Mouse (Mus musculus) hindbrain, embryonic 15.5 days (tissue): Measurements from ENCODE around the gene Ttc28. TPM values are rescaled to one million over a fixed set of nuclear protein-coding genes. Genes with fewer than 3 reads are reported as not detected.
"Not testable (repeated sequence)": the region's sequence is repeated elsewhere in the genome, so short reads cannot be mapped to it uniquely, and the experiment has no call there.

Experiments used
- ATAC-seq: fragments of 200-750 bp; cut with Nextera tagmentation; 2 replicates; pipeline ENCODE4 v1.8.0; 2017; ENCODE audit warnings: low read depth, moderate number of reproducible peaks, moderate TSS enrichment; ENCODE audit not compliant: low FRiP score
- H3K27ac ChIP-seq: fragments of 300-500 bp; sonication (generic); replicated peaks from 2 replicates; pipeline ENCODE4 v1.5.1; 2015; ENCODE audit warnings: mild to moderate bottlenecking, inconsistent platforms
- H3K27me3 ChIP-seq: fragments of 300-500 bp; sonication (generic); 2 replicates; pipeline ENCODE4 v1.6.1; 2015; ENCODE audit warnings: control low read depth, inconsistent platforms
- H3K36me3 ChIP-seq: fragments of 300-500 bp; sonication (generic); 2 replicates; pipeline ENCODE4 v1.6.1; 2015; ENCODE audit warnings: control low read depth, inconsistent platforms
- H3K4me1 ChIP-seq: fragments of 300-500 bp; sonication (generic); replicated peaks from 2 replicates; pipeline ENCODE4 v1.6.1; 2015; ENCODE audit warnings: control low read depth, inconsistent platforms
- H3K4me2 ChIP-seq: fragments of 300-500 bp; sonication (generic); 2 replicates; pipeline ENCODE4 v1.6.1; 2015; ENCODE audit warnings: moderate library complexity, mild to moderate bottlenecking, inconsistent platforms
- H3K4me3 ChIP-seq: fragments of 300-500 bp; sonication (generic); 2 replicates; pipeline ENCODE4 v1.5.1; 2015; ENCODE audit warnings: mild to moderate bottlenecking, inconsistent platforms
- H3K9ac ChIP-seq: fragments of 300-500 bp; sonication (generic); 2 replicates; pipeline ENCODE4 v1.6.1; 2015; ENCODE audit warnings: inconsistent platforms
- H3K9me3 ChIP-seq: fragments of 300-500 bp; sonication (generic); 2 replicates; pipeline ENCODE4 v1.6.1; 2016; ENCODE audit warnings: control low read depth, inconsistent platforms
- WGBS: fragments of 180-500 bp; shearing (Covaris S2); methylation state at CpG from one replicate; pipeline ENCODE4 v1.1.7; 2015; 5-methylcytosine and 5-hydroxymethylcytosine counted together
- polyA plus RNA-seq: library from polyadenylated mRNA; unstranded; fragments of >200 nt; fragmentation: Nextera tagmentation; extraction: Ambion mirVana; gene quantifications from 2 replicates; pipeline ENCODE4 v1.2.1, GENCODE M21; 2015

Gene Ttc28
- 19.1 and 20.5 TPM in 2 replicates for polyA plus RNA-seq

GRCm38 (mm10) chr5:110879584-110880374 is at the start of gene Ttc28:
TSS of gene Ttc28 (plus strand) at chr5:110879803.
- H3K27ac ChIP-seq = peak within 1 kb of the TSS; percentile 88
- peak; percentile 91 for ATAC-seq
- H3K9ac ChIP-seq = peak within 1 kb of the TSS; percentile 89
- peaks cover 14% of the 10 kb centered on the region for H3K4me1 ChIP-seq
- H3K4me2 ChIP-seq = peak within 1 kb of the TSS; percentile 83
- H3K36me3 ChIP-seq = no peaks in the 10 kb centered on the region
- no peaks in the 10 kb centered on the region for H3K27me3 ChIP-seq
- no peaks in the 10 kb centered on the region for H3K9me3 ChIP-seq
- WGBS = under 1% methylated on average over 80 of the region's 101 CpGs
- H3K4me3 ChIP-seq = peak within 1 kb of the TSS; percentile 85

- Histone ChIP-seq H3K4me3 (no peak overlapping the region), H3K9ac (no peak overlapping the region), H3K27me3 (no peaks in the 10 kb centered on the region), H3K27ac (no peak overlapping the region), H3K36me3 (no peaks in the 10 kb centered on the region), H3K4me1 (no peaks in the 10 kb centered on the region), H3K4me2 (no peak overlapping the region), H3K9me3 (no peaks in the 10 kb centered on the region)
- no peak for ATAC-seq
- 94% methylated on average over 5 of the region's 5 CpGs for WGBS
Measured at GRCm38 (mm10) chr5:110831036-110831720, 48.4 kb upstream of the Ttc28 start.

GRCm38 (mm10) chr5:110835959-110836358 is 43.6 kb upstream of the Ttc28 start:
- WGBS = 19% methylated on average over 3 of the region's 3 CpGs
- Histone ChIP-seq H3K9me3 (no peaks in the 10 kb centered on the region), H3K27me3 (no peaks in the 10 kb centered on the region), H3K4me3 (no peak overlapping the region), H3K9ac (no peak overlapping the region), H3K4me1 (peaks cover 13% of the 10 kb centered on the region), H3K4me2 (no peak overlapping the region), H3K27ac (no peak overlapping the region), H3K36me3 (no peaks in the 10 kb centered on the region)
- ATAC-seq = no peak

GRCm38 (mm10) chr5:110838016-110838415 is 41.6 kb upstream of the Ttc28 start:
- not testable (repeated sequence) for H3K9me3 ChIP-seq, H3K36me3 ChIP-seq, H3K9ac ChIP-seq, H3K4me2 ChIP-seq, H3K4me3 ChIP-seq, ATAC-seq, H3K27me3 ChIP-seq, H3K27ac ChIP-seq
- 90% methylated on average over 5 of the region's 5 CpGs for WGBS
- peaks cover 13% of the 10 kb centered on the region for H3K4me1 ChIP-seq

GRCm38 (mm10) chr5:110839038-110839677 is 40.4 kb upstream of the Ttc28 start:
- Histone ChIP-seq H3K27ac (peak overlapping the region; percentile 78), H3K9me3 (no peaks in the 10 kb centered on the region), H3K27me3 (no peaks in the 10 kb centered on the region), H3K9ac (peak overlapping the region; percentile 65), H3K4me2 (peak overlapping the region; percentile 84), H3K36me3 (no peaks in the 10 kb centered on the region), H3K4me1 (peaks cover 13% of the 10 kb centered on the region), H3K4me3 (peak overlapping the region; percentile 88)
- 7% methylated on average over 28 of the region's 28 CpGs for WGBS
- ATAC-seq = peak; percentile 86

GRCm38 (mm10) chr5:110839678-110840365 is 39.8 kb upstream of the Ttc28 start, which contains the start of the genes Hscb and Chek2:
TSS of gene Hscb (minus strand) at chr5:110839777.
TSS of gene Chek2 (plus strand) at chr5:110839979.
- Histone ChIP-seq H3K4me1 (peaks cover 13% of the 10 kb centered on the region), H3K9ac (peak within 1 kb of the TSS; percentile 65), H3K27ac (peak within 1 kb of the TSS; percentile 78), H3K36me3 (no peaks in the 10 kb centered on the region), H3K4me2 (peak within 1 kb of the TSS; percentile 87), H3K9me3 (no peaks in the 10 kb centered on the region), H3K27me3 (no peaks in the 10 kb centered on the region), H3K4me3 (peak within 1 kb of the TSS; percentile 88)
- WGBS = under 1% methylated on average over 41 of the region's 41 CpGs
- ATAC-seq = peak; percentile 99

GRCm38 (mm10) chr5:110840465-110840864 is 39.1 kb upstream of the Ttc28 start:
- H3K9ac ChIP-seq = peak overlapping the region; percentile 34; the same call in 1 of the 2 replicates
- H3K27me3 ChIP-seq = no peaks in the 10 kb centered on the region
- peak overlapping the region; percentile 10; the same call in 1 of the 2 replicates for H3K27ac ChIP-seq
- H3K36me3 ChIP-seq = no peaks in the 10 kb centered on the region
- peaks cover 13% of the 10 kb centered on the region for H3K4me1 ChIP-seq
- no peaks in the 10 kb centered on the region for H3K9me3 ChIP-seq
- WGBS = 7% methylated on average over 4 of the region's 4 CpGs
- ATAC-seq = no peak
- peak overlapping the region; percentile 88 for H3K4me3 ChIP-seq
- H3K4me2 ChIP-seq = peak overlapping the region; percentile 87

- Histone ChIP-seq H3K4me3 (no peak overlapping the region), H3K36me3 (no peaks in the 10 kb centered on the region), H3K4me1 (peaks cover 13% of the 10 kb centered on the region), H3K27ac (no peak overlapping the region), H3K9me3 (no peaks in the 10 kb centered on the region), H3K27me3 (no peaks in the 10 kb centered on the region), H3K9ac (no peak overlapping the region), H3K4me2 (no peak overlapping the region)
- ATAC-seq = no peak
- WGBS = 93% methylated on average over 14 of the region's 14 CpGs
Measured at GRCm38 (mm10) chr5:110841046-110841862, 38.3 kb upstream of the Ttc28 start.

- Histone ChIP-seq H3K9me3 (no peaks in the 10 kb centered on the region), H3K4me2 (no peak overlapping the region), H3K4me1 (no peaks in the 10 kb centered on the region; the same call in 1 of the 2 replicates), H3K9ac (no peak overlapping the region), H3K27ac (no peak overlapping the region), H3K27me3 (no peaks in the 10 kb centered on the region), H3K4me3 (no peak overlapping the region), H3K36me3 (no peaks in the 10 kb centered on the region)
- ATAC-seq = no peak
- 83% methylated on average over 1 of the region's 1 CpGs for WGBS
Measured at GRCm38 (mm10) chr5:110852990-110853389, 26.6 kb upstream of the Ttc28 start.

GRCm38 (mm10) chr5:110857091-110857490 is 22.5 kb upstream of the Ttc28 start:
- Histone ChIP-seq H3K27ac (no peak overlapping the region), H3K4me2 (no peak overlapping the region), H3K4me1 (peaks cover 7% of the 10 kb centered on the region), H3K36me3 (no peaks in the 10 kb centered on the region), H3K27me3 (no peaks in the 10 kb centered on the region), H3K9me3 (no peaks in the 10 kb centered on the region), H3K4me3 (no peak overlapping the region), H3K9ac (no peak overlapping the region)
- no peak for ATAC-seq
- WGBS = 81% methylated on average over 5 of the region's 5 CpGs
